Mouse (Mus musculus) T-helper 2 cell (primary cell): ENCODE results near the gene Nr4a1.

Experiments used
- in situ Hi-C: fragments of 300-600 bp; cut with MboI, MseI; formaldehyde crosslinking; loops from one replicate; pipeline ENCODE4 v1.15.1; 2025; ENCODE audit warnings: high pct_unique_total_duplicates

Nr4a1 gene

DNA sequence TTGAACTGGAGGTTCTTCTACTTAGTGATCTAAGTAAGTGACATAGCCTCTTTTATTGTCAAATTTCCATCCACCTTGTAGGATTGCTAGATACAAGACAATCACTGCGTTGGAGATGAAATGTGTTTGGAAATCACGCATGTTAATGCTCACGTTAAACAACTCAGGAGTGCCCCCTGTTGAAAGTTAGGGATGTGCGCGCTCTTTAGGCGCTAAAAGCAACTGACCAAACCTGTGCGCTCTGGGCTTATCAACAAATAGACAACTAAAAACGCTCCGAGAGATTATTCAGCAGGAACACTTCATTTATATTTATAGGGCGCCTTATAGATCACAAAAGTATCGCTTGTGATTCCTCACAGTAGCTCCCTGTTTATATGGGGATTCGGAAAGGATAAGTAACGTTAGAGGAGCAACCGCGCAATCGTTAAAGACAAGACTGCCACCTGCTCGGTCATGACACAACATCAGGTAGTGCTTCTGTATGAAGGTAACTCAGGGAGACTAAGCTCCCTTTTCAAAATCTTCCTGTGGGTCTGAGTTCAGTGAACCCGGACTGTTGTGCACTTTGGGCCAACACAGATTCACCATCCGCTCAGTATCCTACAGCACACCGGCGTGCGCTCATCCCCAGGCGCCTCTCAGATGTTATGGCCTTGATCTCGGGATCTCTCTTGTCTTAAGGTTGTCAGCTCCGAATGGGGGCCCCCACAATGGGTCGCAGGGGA lies 29.3 kb downstream of the Nr4a1 start:
- in situ Hi-C loops = loop anchor here (5.0 kb wide), 1 partner anchor 41 kb away; no protein-coding TSS in a partner anchor

DNA sequence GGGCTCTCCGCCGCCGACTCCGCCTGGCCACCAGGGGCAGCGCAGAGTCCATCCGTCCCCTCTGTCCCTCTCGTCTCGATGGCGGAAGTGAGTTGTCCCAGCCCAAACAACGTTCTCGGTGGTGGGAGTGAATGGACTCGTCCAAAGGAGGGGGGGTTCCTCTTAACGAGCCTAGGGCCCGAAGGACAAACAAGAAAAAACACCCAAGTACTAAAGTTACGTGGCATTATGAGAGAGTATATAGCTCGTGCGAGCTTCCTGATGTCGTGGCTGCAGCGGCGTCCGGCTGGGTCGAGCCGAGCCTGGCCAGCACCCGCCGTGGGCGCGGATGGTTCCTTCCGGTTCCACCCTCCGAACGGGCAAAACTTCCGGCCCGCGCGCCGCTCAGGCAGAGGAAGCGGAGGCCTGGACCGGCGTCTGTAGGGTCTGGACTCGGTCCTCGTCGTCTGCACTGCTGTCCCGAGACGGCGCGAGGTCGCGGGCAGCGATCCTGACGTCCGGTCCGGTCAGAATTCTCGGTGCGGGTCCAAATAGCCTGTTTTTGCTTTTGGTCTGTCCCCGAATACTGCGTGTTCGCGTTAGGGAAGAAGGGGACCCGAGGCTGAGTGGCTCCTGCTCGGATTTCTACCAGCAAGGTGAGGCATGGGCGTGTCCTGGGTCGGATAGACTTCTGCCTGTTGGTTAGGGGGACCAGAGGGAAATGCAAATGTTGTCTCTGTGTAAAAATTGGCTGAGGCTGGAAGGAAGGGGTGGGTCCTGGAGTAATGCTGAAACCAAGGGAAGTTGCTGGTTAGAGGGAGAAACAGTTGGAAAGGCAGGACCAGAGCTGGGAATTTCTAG lies 30.1 kb downstream of the Nr4a1 start, which contains the start of gene Atg101:
TSS of gene Atg101 (plus strand) at position 362 of the 840 bp plus-strand sequence.
- in situ Hi-C loops = loop anchor here (5.0 kb wide), 1 partner anchor 42 kb away; no protein-coding TSS in a partner anchor

GRCm38 (mm10) chr15:101286129-101286770 lies 32.2 kb downstream of the Nr4a1 start:
- in situ Hi-C loops = no loop called here

- in situ Hi-C loops = no loop called here
These were observed 33.3 kb downstream of the Nr4a1 start for GRCm38 (mm10) chr15:101287361-101287760.

DNA sequence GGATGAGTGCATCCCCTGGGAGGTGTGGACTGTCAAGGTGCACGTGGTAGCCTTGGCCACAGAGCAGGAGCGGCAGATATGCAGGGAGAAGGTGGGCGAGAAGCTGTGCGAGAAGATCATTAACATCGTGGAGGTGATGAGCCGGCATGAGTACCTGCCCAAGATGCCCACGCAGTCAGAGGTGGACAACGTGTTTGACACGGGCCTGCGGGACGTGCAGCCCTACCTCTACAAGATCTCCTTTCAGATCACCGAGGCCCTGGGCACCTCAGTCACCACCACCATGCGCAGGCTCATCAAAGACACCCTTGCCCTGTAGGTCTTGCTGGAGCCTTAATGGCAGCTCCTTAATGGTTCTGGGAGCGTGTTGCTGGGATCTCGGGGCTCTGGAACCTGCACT lies 36.3 kb downstream of the Nr4a1 start:
- in situ Hi-C loops = no loop called here

GRCm38 (mm10) chr15:101292012-101292411 lies 37.9 kb downstream of the Nr4a1 start:
- in situ Hi-C loops = no loop called here

- in situ Hi-C loops = no loop called here
These were observed 39.1 kb downstream of the Nr4a1 start, which contains the start of gene 6030408B16Rik for GRCm38 (mm10) chr15:101293025-101293621. Gene 6030408B16Rik, plus strand, starts transcription at chr15:101293212.

DNA sequence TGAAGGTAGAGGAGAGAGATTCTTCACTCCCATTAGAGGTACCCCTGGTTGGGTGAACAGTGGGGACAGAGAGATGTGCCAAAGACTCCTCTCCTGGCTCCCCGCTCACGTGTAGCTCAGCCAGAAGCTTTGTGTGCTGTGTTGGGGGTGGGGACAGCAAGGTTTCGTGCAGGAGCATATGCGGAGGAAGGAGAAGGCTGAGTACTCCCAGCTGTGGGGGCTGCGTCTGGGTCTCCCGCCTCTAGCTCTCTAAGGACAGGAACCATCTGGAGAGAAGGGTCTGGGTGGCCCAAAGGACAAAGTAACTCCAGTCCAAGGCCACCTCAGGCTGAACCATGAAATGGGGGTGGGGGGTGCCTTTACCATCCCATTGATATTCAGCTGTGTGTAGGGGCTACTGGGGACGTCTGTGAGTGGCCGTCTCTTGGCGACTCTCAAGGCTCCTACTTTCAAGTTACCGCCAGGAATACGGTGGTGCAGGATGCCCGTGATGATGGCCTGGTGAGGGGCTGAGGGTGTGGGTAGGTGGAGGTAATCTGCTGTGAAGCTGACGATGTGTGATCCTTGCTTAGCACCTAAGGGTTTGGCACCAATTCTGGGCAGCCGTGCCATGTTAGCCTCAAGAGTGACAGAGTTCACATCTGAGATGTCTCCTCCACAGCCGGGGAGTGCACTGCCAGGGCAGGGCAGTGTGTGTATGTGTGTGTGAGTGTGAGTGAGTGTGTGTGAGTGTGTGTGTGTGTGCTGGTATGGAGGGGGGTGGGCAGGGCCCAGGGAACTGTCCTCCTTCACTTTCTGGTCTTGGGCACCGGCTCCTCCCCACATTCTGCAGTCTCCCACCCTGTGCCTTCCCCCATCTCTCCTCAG lies 40.2 kb downstream of the Nr4a1 start:
- in situ Hi-C loops = no loop called here

DNA sequence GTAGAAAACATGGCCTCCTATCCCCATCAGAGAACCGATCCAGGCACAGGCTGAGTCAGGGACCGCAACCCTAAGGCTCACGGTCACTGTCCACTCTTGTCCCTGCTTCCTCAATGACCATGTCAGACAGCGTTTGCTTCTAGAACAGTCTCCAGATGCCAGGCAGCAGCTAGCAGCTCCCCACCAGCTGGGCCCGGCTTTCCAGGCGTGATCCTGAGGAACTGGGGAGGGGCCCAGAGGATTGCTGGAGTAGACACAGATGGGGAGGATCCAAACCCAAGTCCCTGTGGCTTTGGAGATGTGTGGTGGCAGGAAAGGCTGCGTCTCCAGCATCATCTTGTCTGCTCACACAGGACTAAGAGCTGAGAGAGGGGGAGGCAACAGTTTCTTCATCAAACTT lies 41.0 kb downstream of the Nr4a1 start:
- in situ Hi-C loops = no loop called here

- in situ Hi-C loops = no loop called here
These were observed 41.5 kb downstream of the Nr4a1 start for GRCm38 (mm10) chr15:101295616-101296015.

- in situ Hi-C loops = no loop called here
These were observed 42.0 kb downstream of the Nr4a1 start for GRCm38 (mm10) chr15:101296091-101296490.

DNA sequence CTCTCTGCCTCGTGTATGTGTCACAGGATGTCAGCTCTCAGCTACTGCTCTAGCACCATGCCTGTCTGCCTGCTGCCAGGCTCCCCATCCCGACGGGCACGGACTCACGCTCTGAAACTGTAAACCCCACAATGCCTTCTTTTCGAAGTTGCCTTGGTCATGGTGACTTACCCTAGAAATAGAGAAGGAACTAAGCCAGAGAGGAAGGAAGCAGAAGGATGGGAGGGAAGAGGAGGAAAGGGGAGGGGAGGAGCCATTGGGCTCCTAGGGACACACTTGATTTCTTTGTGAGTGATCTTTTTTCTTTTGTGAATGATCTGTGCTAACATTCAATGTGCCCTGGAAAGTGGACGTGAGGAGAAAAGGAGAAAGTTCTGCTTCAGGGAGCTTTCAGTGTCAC lies 43.9 kb downstream of the Nr4a1 start:
- in situ Hi-C loops = no loop called here

- in situ Hi-C loops = no loop called here
These were observed 44.5 kb downstream of the Nr4a1 start for GRCm38 (mm10) chr15:101298550-101298949.

- in situ Hi-C loops = no loop called here
These were observed 45.5 kb downstream of the Nr4a1 start for GRCm38 (mm10) chr15:101299480-101299960.

GRCm38 (mm10) chr15:101300128-101300527 lies 46.1 kb downstream of the Nr4a1 start:
- in situ Hi-C loops = no loop called here

GRCm38 (mm10) chr15:101302201-101302600 lies 48.1 kb downstream of the Nr4a1 start:
- in situ Hi-C loops = no loop called here

DNA sequence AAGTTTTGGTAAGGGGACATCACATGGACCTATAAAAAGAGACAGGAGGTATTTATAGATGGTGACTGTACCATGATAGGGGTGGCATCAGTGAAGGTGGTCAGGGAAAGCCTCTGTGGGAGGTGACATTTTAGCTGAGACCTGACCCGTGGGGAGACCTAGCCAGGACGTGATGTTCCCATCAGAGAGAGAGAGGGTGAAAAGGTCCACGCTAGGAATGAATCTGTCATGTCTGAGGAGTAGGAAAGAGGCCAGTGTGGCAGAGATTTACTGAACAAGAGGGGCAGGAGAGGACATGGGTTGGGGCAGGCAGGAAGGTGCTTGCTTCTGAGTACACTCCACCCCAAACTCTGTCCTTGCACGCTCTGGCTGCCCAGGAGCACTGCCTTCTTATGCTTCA lies 49.8 kb downstream of the Nr4a1 start:
- in situ Hi-C loops = no loop called here

DNA sequence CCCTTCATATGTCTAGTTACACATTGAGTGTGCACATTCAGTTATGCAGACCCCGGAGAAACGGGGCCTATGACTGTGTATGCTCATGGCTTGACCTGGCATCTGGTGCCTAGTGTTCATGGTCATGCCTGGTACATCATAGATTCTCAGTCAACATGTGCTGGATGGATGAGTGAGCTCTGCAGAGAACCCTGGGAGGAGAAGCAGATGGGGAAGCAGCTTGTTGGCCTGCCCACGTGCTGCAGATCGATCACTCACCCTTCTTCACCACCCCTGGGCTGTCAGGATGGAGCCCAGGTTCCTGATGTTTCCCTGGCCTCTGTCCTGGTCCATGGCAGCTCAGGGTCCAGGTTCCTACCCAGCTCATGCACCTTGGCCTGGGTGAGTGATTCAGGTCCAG lies 52.4 kb downstream of the Nr4a1 start:
- in situ Hi-C loops = no loop called here

DNA sequence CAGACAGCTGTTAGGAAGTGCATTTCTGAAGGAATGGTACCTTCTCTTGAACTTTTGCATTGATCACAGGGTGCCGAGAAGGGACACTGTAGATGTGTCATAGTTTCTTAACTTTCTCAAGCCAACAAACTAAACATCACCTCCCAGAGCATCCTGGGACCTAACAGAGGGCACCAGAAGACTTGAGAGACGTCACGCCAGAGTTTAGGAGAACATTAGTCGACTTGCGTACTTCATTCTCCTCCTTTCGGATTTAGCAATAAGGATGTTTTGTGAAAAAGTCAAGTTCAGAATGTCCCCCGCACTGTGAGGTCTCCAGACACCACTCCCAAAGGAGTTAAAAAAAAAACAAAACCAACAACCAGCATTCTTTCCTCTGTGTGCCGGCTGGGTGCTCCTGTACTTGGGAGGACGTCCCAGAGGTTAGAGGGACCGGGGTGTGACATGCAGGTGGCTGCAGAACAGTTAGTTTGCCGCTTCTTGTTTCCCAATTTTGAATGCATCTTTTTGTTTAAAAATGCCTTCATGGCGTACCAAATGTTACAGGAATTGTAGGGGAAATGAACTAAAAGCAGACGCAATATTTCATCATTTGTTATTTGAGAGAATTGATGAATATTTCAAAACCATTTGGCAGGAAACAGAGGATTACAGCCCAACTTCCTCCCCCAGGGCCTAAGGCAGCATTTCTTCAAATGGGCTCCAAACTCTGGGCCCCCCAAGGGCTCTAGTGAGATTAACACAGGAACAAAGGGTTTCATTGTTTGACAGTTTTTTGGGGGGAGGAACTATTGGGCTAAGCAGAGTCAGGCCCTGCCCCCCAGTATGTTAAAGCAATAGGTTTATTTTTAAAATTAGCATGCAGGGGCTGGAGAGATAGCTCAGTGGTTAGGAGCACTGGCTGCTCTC lies 54.6 kb downstream of the Nr4a1 start:
- in situ Hi-C loops = no loop called here

- in situ Hi-C loops = no loop called here
These were observed 55.4 kb downstream of the Nr4a1 start for GRCm38 (mm10) chr15:101309493-101309892.
